Mouse (Mus musculus) midbrain, embryonic 11.5 days (tissue): ENCODE data around the gene Stxbp5. TPM values are rescaled to one million over a fixed set of nuclear protein-coding genes. Genes with fewer than 3 reads are reported as not detected.
A peak's percentile ranks its signal among the peaks of the same experiment; 100 is the strongest.

Source experiments
- ATAC-seq: fragments of 200-750 bp; cut with Nextera tagmentation; 2 replicates; pipeline ENCODE4 v1.8.0; 2017; ENCODE audit warnings: moderate TSS enrichment, moderate library complexity; ENCODE audit not compliant: low FRiP score
- DNase-seq: peaks from one replicate; pipeline ENCODE4 v3.0.0; 2015; ENCODE audit warnings: low spot score; ENCODE audit errors: missing footprints
- H3K27ac ChIP-seq: fragments of 300-500 bp; sonication (generic); 2 replicates; pipeline ENCODE4 v1.5.1; 2014; ENCODE audit warnings: low read depth, low read length
- H3K27me3 ChIP-seq: fragments of 300-500 bp; sonication (generic); 2 replicates; pipeline ENCODE4 v1.6.1; 2014; ENCODE audit warnings: mild to moderate bottlenecking, low read length, moderate library complexity, mixed read lengths; ENCODE audit not compliant: control insufficient read depth, insufficient read depth
- H3K36me3 ChIP-seq: fragments of 300-500 bp; sonication (generic); 2 replicates; pipeline ENCODE4 v1.6.1; 2014; ENCODE audit warnings: mild to moderate bottlenecking, low read length, moderate library complexity, mixed read lengths; ENCODE audit not compliant: control insufficient read depth, insufficient read depth
- H3K4me1 ChIP-seq: fragments of 300-500 bp; sonication (generic); 2 replicates; pipeline ENCODE4 v1.6.1; 2014; ENCODE audit warnings: low read length; ENCODE audit not compliant: control insufficient read depth, insufficient read depth
- H3K4me2 ChIP-seq: fragments of 300-500 bp; sonication (generic); 2 replicates; pipeline ENCODE4 v1.6.1; 2014; ENCODE audit warnings: mild to moderate bottlenecking, moderate library complexity
- H3K4me3 ChIP-seq: fragments of 300-500 bp; sonication (generic); 2 replicates; pipeline ENCODE4 v1.5.1; 2014; ENCODE audit warnings: low read depth, low read length
- H3K9ac ChIP-seq: fragments of 300-500 bp; sonication (generic); 2 replicates; pipeline ENCODE4 v1.6.1; 2014; ENCODE audit warnings: low read length
- H3K9me3 ChIP-seq: fragments of 300-500 bp; sonication (generic); 2 replicates; pipeline ENCODE4 v1.6.1; 2016; ENCODE audit warnings: low read length; ENCODE audit not compliant: control insufficient read depth
- WGBS: fragments of 180-500 bp; shearing (Covaris S2); extraction: QIAGEN DNeasy Blood & Tissue Kit; methylation state at CpG from one replicate; pipeline ENCODE4 v1.1.7; 2014; 5-methylcytosine and 5-hydroxymethylcytosine counted together
- polyA plus RNA-seq: library from polyadenylated mRNA; unstranded; fragments of >200 nt; fragmentation: Nextera tagmentation; extraction: Ambion mirVana; gene quantifications from 2 replicates; pipeline ENCODE4 v1.2.1, GENCODE M21; 2014

Stxbp5 gene
- polyA plus RNA-seq, 1 experiment from 2014 or later: 5.6 TPM

DNA sequence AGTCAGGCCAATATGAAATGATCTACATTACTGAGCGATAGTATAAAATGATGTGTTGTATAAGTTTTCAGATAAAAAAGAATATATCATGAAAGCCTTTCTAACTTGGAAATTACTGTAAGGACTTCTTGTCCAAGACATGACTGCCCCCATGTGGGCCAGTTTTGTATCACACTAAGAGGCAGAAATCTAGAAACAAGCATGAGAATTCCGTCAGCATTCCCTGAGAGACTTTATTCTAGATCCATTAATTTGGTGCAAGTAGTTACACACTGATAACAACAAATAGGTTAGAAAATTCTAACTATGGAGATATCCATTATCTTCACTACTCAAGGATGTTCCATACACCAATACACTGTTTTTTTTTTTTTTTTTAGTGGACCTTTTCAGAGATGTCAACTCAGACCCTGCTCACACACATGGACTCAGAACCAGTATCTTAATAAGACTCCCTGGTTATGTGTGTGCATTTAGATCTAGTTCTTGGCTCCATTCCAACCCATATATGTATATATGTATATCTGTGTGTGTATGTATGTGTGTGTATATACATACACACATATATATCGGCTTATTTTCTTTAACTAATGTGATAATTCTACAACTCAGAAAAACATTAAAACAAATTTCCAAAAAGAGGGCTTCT is 145.9 kb downstream of the Stxbp5 start:
- H3K36me3 ChIP-seq: no peaks in the 10 kb centered on the region
- H3K9me3 ChIP-seq: no peaks in the 10 kb centered on the region
- DNase-seq (peak; percentile 95), ATAC-seq (peak; percentile 22; the same call in 1 of the 2 replicates)
- no peaks in the 10 kb centered on the region for H3K27me3 ChIP-seq
- no peaks in the 10 kb centered on the region for H3K4me1 ChIP-seq
- no peak overlapping the region for H3K27ac ChIP-seq
- H3K9ac ChIP-seq: no peak overlapping the region
- no peak overlapping the region for H3K4me3 ChIP-seq
- 51% methylated on average over 3 of the region's 3 CpGs for WGBS
- H3K4me2 ChIP-seq: no peak overlapping the region

- Histone ChIP-seq H3K27me3 (no peaks in the 10 kb centered on the region), H3K9me3 (no peaks in the 10 kb centered on the region), H3K4me1 (no peaks in the 10 kb centered on the region), H3K4me2 (no peak overlapping the region), H3K27ac (no peak overlapping the region), H3K36me3 (no peaks in the 10 kb centered on the region), H3K9ac (no peak overlapping the region), H3K4me3 (no peak overlapping the region)
- DNase-seq (no peak), ATAC-seq (no peak)
- WGBS: 84% methylated on average over 3 of the region's 3 CpGs
Observed at GRCm38 (mm10) chr10:9733861-9734260, 167.0 kb downstream of the Stxbp5 start.

DNA sequence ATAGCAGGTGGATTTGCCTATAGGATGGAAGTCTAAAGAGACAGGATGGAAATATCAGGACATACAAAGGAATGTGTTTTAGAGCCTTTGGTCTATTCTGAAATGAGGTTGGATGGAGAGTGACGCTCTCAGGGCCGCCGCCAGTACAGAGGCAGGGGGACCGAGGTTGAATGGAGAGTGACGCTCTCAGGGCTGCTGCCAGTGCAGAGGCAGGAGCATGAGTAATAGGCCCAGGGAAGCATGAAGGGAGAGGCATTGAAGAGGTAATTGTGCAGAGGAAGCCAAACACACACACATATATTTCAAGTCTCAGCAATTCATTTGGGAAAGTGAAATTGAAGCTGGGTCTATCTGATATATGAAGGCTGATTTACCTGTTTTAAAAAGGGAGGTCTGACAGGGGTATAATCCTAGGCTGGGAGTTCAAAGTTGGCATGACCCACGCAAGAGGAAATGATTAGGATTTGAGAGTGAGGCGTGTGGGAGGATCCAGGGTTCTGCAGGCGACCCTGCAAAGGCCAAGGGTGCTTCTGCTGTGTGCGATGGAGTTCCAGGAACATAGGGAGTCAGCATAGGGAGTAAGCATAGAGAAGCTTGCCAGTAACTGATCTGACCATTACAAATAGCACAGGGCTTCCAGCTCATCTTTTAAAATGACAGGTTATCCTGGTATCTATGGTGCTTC is 168.7 kb downstream of the Stxbp5 start:
- WGBS: 81% methylated on average over 9 of the region's 9 CpGs
- DNase-seq: no peak
- Histone ChIP-seq H3K27me3 (no peaks in the 10 kb centered on the region), H3K36me3 (no peaks in the 10 kb centered on the region), H3K9ac (no peak overlapping the region), H3K4me2 (no peak overlapping the region), H3K9me3 (no peaks in the 10 kb centered on the region), H3K27ac (no peak overlapping the region), H3K4me3 (no peak overlapping the region), H3K4me1 (no peaks in the 10 kb centered on the region)
- no peak for ATAC-seq

- no peaks in the 10 kb centered on the region for H3K9me3 ChIP-seq
- no peak overlapping the region for H3K9ac ChIP-seq
- no peak overlapping the region for H3K4me3 ChIP-seq
- 86% methylated on average over 10 of the region's 11 CpGs for WGBS
- no peaks in the 10 kb centered on the region for H3K4me1 ChIP-seq
- H3K4me2 ChIP-seq: no peak overlapping the region
- DNase-seq (no peak), ATAC-seq (no peak)
- no peaks in the 10 kb centered on the region for H3K27me3 ChIP-seq
- no peak overlapping the region for H3K27ac ChIP-seq
- H3K36me3 ChIP-seq: no peaks in the 10 kb centered on the region
Observed at GRCm38 (mm10) chr10:9722519-9723303, 178.2 kb downstream of the Stxbp5 start.

DNA sequence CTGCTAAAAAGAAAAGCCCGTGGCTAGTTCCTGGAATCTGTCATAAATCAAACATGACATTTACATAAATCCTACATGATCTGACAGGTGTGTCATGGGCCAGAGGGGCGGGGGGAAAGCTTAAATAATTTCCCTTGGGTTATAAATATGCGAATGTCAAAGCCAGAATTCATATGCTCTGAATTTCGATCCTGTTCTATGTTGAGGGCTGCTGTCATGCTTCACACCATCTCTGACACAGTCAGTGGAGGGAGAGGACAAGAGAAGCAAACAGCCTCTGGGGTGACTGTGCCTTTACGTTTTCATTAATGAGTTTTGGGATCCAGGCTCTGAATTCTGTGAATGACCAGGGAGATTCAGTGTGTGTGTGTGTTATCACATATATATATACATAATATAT is 180.9 kb downstream of the Stxbp5 start:
- 80% methylated on average over 5 of the region's 5 CpGs for WGBS
- Histone ChIP-seq H3K9ac (no peak overlapping the region), H3K36me3 (no peaks in the 10 kb centered on the region), H3K4me3 (no peak overlapping the region), H3K27ac (no peak overlapping the region), H3K9me3 (no peaks in the 10 kb centered on the region), H3K4me1 (no peaks in the 10 kb centered on the region), H3K27me3 (no peaks in the 10 kb centered on the region), H3K4me2 (no peak overlapping the region)
- ATAC-seq (no peak), DNase-seq (peak; percentile 14)

DNA sequence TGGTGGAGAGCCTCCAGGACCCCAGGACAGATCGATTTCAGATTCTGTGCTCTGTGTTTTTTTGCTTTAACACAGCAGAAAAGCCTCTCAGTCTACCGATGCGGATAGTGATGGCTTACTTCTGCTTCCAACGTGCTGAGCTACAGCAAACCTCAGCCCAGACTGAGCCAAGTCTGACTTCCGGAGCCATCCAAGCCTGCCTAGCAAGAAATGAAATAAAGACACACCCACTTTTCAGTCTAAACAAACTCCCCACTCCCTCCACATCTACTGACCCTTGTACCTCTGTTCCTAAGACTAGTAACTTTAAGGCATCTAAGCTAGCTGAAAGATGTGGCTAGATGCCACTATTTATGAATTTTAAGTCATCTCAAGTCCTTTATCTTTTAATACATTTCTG is 182.8 kb downstream of the Stxbp5 start:
- 84% methylated on average over 5 of the region's 5 CpGs for WGBS
- H3K9ac ChIP-seq: no peak overlapping the region
- no peak overlapping the region for H3K4me3 ChIP-seq
- H3K4me2 ChIP-seq: no peak overlapping the region
- H3K4me1 ChIP-seq: no peaks in the 10 kb centered on the region
- ATAC-seq (no peak), DNase-seq (peak; percentile 67)
- H3K9me3 ChIP-seq: no peaks in the 10 kb centered on the region
- no peaks in the 10 kb centered on the region for H3K36me3 ChIP-seq
- no peak overlapping the region for H3K27ac ChIP-seq
- no peaks in the 10 kb centered on the region for H3K27me3 ChIP-seq

Other genes with a start within 250 kb of the Stxbp5 start
- 8.0 and 8.4 TPM in 2 replicates for gene Samd5, start 225.9 kb downstream of the Stxbp5 start, polyA plus RNA-seq